Mouse (Mus musculus) layer of hippocampus, adult 11-12 months (tissue): ENCODE data around the gene Il15.

ENCODE experiments used
- DNase-seq: peaks from one replicate; pipeline ENCODE4 v3.0.0; 2022; ENCODE audit warnings: low spot score

Gene Il15

DNA sequence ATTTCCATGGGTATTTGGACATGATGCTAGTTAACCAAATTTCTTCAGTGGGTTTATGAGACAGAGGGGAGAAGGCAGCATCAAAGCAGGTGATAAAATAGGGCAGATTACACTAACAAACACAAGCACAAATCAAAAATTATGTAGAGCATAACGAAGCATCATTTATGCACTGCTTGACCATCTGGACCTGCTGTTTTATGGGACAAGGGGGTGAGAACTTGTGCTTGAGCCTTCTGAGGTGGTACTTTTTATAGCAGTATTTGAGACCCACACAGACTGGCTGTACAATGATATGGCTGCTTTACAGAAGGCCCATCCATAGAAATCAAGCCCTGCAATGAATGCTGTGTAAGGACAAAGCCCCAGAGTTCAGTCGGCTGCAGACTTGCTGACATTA, 46.9 kb downstream of the Il15 start:
- DNase-seq, result no peak

DNA sequence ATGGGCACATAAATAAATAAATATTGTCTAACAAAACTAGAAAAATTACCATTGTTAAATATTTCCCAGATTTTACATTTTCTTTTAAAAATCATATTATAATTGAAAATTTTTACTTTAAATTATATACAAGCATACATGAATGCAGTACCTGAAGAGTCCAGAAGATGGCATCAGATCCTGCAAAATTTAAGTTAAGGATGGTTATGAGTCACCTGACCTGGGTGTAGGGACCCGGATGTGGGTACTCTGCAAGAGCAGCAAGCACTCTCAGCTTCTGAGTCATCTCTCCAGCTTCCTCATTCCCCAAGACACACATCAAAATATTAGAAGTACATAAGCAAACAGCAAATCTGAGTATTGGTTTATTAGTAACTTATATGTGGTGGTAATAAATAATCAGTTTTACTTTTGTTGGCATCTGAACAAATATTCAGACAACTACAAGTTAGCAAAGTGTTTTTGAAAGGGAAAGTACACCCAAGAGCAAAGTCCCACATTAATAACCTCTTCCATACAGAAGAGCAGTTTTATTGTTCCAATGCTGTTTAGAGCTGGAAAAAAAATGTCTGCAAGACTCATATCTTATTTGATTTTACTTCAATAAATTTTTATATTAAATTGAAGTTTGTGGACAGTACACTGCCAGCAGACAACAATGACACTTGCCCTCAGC, 51.6 kb downstream of the Il15 start:
- no peak for DNase-seq

DNA sequence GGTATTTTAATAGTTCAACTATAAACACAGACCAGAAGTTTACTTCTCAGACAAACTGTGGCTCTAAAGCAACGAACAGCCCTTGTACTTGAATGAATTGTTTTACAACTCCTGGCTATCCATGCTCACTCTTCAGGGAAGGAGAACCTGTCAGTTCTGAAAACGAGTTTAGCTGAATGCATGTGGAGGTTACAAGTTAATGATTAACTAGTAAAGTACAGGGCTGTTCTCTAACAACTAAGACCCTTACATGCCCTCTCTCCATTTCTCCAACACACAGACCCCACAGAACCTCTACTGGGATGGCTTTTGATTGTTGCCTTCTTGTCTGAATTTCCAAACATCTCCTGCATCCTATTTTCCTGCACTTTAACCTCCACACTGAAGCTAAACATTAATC, 53.7 kb downstream of the Il15 start:
- DNase-seq, result no peak

DNA sequence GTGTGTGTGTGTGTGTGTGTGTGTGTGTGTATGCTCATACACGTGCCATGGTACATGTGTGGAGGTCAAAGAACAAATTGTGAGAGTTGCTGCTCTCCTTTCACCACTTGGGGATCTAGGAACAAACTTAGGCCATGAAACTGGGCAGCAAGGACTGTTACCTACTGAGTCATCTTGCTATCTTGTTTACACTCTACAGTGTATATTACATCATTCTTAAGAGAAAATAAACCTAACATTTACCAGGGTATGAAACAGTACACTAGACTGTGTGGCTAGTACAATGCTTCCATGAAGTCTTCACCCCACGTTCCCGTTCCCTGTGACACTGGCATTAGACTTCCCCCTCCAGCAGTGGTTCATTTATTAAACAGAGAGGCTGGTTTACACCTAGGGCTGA, 56.5 kb downstream of the Il15 start:
- no peak for DNase-seq

DNA sequence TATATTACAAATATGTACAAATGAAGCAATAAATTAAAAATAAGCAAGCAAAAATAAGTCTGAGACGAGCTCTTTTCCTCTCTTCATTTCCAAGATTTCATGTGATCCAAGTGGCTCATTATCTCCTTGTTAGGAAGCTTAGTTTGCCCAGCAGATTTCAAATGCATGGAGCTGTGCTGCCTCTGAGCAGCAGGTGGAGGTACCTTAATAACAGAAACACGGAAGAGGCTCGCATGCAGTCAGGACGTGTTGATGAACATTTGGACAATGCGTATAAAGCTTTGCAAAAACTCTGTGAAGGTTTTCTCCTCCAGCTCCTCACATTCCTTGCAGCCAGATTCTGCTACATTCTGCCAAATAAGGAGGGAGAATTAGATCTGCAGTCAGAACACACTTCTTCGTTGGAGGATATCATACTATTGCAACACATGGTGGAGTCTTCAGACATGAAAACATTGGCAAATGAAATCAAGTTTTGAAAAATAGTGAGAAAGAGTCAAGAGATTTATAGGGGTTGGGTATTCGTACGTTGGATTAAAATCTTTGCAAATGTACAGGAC, 71.3 kb downstream of the Il15 start:
- no peak for DNase-seq

DNA sequence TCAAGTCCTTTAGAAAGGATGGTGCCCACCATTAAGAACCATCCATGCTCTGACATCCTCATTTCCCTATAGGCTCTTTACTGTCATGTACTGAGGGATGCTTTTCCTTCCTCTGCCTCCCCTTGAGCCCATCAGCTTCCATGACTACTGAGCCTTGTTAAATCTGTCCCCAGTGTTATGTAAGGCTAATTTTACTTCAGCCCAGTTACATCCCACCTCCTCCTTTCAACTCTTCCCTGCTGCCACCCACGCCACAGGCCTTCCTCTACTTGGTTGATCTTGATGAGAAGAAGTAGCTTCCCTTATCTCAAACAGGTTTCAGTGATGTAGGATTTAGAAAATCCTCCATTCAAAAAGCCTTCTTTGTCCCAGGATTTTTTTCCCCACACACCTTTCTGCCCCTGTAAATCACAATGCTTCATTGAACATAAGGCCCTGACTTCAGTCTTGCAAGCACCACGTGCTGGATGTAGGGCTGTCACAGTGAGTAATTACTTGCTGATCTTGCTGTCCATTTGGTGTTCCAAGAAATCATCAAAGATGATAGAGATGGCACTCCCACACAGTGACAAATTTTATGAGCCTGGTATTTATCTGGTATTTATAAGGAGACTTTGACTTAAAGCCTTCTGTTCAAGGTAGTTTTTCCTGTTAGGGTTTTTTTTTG, 74.9 kb downstream of the Il15 start:
- no peak for DNase-seq

DNA sequence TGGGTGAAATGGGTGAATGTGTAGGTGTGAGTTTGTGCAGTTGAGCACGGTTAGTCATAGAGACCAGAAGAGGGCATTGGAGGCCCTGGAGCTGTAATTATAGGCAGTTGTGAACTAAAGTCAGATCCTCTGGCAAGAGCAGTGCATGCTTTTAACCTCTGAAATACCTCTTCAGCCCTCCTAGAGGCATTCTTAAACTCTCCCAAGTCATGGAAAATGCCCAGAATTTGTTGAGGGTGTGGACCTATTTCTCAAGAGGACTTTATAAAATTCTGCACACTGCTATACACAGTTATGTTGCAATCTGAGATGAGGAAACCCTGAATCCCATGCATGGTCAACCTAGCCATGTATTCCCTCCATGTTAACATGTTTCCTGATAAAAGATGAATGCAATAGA, 77.0 kb downstream of the Il15 start:
- DNase-seq, result no peak

DNA sequence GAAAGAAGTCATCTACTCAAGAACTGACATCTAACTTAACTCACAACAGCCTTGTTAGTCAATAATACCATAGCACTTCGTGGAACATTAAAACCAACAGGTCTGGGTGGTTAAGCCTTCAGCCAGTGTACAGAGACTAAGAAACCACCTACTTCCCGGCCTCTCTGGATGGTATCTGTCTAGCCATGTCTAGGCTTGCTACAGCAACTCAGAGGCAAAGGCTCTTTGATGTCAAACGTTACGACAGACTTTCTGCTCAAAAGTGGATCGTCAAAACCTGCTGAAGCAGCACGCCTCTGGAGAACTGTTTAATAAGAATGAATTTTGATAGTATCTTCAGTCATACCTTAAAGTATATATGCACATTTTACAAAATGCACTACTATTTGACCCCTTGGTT, 77.4 kb downstream of the Il15 start:
- DNase-seq, result no peak

DNA sequence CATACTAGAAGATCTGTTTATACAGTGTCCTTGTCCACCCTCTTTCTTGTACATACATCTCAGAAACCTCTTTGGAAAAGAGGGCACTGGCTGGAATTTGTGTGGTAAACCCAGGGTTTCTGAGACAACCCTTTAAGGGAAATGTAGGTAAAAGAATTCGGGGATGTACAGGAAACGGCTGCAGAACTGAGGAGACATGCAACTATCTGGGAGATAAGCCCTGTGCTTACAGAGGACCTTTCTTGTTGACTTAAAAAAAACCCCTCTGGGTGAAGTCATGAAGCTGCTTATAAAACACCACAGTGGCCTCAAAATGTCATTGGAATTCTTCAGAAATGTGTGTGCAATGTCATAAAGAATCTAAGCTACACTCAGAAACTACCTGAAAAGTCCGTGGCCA, 85.6 kb downstream of the Il15 start:
- no peak for DNase-seq

DNA sequence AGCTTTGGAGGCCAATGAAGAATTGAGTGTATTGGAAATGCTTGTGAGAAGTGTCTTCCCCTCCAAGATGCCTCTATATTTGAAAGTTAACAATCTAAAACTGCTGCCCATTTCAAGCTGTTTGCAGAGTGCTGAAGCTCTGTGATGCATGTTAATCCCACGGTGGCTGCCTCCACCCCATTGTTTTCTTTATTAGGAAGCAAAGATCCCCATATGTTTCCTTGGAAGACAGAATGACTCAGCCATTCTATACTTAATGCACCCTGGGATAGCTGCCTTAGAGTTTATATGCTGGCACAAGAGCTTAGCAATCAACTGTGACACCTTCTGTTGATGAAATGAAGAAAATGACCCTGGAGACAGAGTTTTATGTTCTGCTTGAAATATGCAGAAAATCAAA, 96.6 kb downstream of the Il15 start:
- DNase-seq, result no peak

DNA sequence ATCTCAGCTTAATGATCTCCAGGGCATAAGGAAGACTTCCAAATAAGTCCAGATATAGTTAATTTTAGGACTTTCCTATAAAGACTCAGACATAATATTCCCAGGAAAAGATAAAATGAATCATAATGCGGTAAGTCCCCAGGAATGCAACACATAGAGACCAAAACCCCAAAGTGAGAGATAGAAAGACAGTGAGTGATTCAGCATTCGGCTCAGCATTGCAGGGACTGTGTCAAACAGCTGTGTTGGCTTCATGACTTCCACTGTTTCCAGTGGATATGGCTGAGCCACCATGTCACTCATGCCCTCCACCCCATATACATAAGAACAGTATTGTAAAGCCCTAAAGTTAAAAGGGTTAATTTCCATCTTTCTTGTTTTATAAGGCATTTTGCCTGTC, 106.8 kb downstream of the Il15 start:
- DNase-seq, result no peak

DNA sequence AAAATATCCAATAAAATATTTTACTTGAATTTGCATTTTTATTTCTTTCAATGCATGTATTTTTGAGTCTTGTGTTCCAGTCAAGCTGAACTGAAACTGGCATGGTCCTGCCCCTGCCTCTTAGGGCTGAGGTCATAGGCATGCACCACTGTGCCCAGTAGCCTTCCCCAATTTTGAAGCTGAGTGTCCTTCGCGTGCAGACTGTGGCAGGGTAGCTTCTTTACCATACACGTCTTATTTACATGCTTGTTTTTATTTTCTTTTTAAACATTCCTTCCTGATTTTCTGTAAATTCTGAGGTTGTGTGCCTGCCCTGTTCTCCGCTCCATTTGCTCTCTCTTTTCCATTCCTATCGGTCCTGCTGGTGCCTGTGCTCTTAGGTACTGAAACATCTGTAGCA, 111.4 kb downstream of the Il15 start:
- no peak for DNase-seq

DNA sequence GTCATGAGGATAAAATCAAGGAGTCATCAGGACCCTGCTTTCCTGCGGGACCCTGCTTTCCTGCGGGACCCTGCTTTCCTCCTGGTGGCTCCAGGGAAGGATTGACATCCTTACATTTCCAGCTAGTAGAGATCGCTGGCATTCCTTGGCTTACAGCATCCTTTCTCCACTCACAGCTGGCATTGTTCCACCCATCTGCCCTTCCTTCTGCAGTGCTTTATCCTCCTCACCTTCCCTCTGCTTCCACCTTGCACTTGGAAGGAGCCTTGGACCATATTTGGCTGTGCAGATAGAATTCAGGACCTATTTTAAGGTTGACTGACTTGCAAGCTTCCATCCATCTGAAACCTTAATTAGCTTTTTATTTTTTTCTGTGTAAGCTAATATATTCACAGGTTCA, 117.2 kb downstream of the Il15 start:
- no peak for DNase-seq

DNA sequence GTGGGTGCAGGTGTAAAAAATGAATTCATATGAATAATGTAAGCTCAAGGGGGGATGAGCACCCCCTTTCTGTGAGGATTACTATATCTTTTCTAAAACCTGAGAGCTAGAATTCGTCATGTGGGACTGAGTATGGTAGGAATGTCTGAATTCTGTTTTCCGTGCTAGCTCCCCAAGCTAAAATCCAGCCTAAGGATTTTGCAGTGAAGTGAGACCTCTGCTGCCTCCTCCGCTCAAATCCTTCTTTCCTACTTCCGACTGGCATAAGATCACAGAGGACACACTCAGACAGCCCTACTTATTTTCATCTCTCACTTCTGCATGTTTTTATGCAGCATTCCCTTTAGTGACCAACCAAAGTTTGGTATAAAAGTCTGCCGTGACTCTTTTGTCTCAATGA, 121.0 kb downstream of the Il15 start:
- no peak for DNase-seq
